Mouse (Mus musculus): ENCODE measurements around the gene Gpr4. TPM values are rescaled to one million over a fixed set of nuclear protein-coding genes. Genes with fewer than 3 reads are reported as not detected.

Gpr4 gene
- polyA plus RNA-seq, 1 experiment = 6.5 TPM

DNA sequence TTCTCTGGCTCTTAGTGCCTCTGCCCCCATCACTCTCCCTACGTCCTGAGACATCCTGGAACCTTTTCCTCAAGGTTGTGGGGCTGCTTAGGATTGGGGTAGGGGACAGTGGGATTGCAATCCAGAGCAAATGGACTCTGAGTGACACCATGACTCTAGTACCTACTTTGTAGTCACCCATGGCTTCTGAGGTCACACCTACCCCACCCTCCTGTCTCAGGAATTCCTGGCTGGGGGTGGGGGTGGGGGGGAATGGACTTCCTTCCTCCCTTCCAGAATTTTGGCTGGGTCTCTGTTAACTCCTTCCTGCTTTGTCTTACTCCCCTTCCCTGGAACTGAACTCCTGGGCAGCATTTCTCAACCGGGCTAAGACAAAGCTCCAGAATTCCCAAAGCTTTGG, 1.0 kb downstream of the Gpr4 start:
- Histone ChIP-seq H3K4me1 (ENCODE audit: control insufficient read depth, insufficient read depth, insufficient read length) (no peaks in the 10 kb centered on the region), H3K4me3 (ENCODE audit: extremely low read depth, insufficient read depth, insufficient read length) (no peak overlapping the region), H3K36me3 (ENCODE audit: control insufficient read depth, insufficient read depth, low read length) (no peaks in the 10 kb centered on the region), H3K27ac (ENCODE audit: insufficient read depth, low read length) (no peak overlapping the region), H3K27me3 (ENCODE audit: control insufficient read depth, insufficient read depth, low read length) (peaks cover 7% of the 10 kb centered on the region; the same call in 1 of the 2 replicates)
- DNase-seq (ENCODE audit: low read depth in 1 of 2, low spot score in 2 of 2) = no peak
- WGBS = 74% methylated on average over 2 of the region's 2 CpGs
- TF ChIP-seq CTCF (IDR thresholded peaks at IDR 0.05; ENCODE audit: extremely low read depth, insufficient read depth, insufficient read length, insufficient replicate concordance) (no peak), POLR2A (IDR thresholded peaks at IDR 0.05; ENCODE audit: low read depth, low read length) (no peak)

- H3K36me3 ChIP-seq (ENCODE audit: control insufficient read depth, insufficient read depth, low read length) = no peaks in the 10 kb centered on the region
- DNase-seq (ENCODE audit: low read depth in 1 of 2, low spot score in 2 of 2) = no peak
- WGBS = 21% methylated on average over 7 of the region's 7 CpGs
- H3K27ac ChIP-seq (ENCODE audit: insufficient read depth, low read length) = no peak overlapping the region
- H3K4me3 ChIP-seq (ENCODE audit: extremely low read depth, insufficient read depth, insufficient read length) = no peak overlapping the region
- TF ChIP-seq POLR2A (IDR thresholded peaks at IDR 0.05; ENCODE audit: low read depth, low read length) (no peak), CTCF (IDR thresholded peaks at IDR 0.05; ENCODE audit: extremely low read depth, insufficient read depth, insufficient read length, insufficient replicate concordance) (no peak)
- peaks cover 8% of the 10 kb centered on the region; the same call in 1 of the 2 replicates for H3K27me3 ChIP-seq (ENCODE audit: control insufficient read depth, insufficient read depth, low read length)
- H3K4me1 ChIP-seq (ENCODE audit: control insufficient read depth, insufficient read depth, insufficient read length) = no peaks in the 10 kb centered on the region
Observed at GRCm38 (mm10) chr7:19214369-19214768, 2.0 kb downstream of the Gpr4 start.

- Histone ChIP-seq H3K27ac (ENCODE audit: insufficient read depth, low read length) (no peak overlapping the region), H3K4me1 (ENCODE audit: control insufficient read depth, insufficient read depth, insufficient read length) (no peaks in the 10 kb centered on the region), H3K36me3 (ENCODE audit: control insufficient read depth, insufficient read depth, low read length) (no peaks in the 10 kb centered on the region), H3K27me3 (ENCODE audit: control insufficient read depth, insufficient read depth, low read length) (peaks cover 8% of the 10 kb centered on the region; the same call in 1 of the 2 replicates), H3K4me3 (ENCODE audit: extremely low read depth, insufficient read depth, insufficient read length) (no peak overlapping the region)
- no peak for TF ChIP-seq CTCF (IDR thresholded peaks at IDR 0.05; ENCODE audit: extremely low read depth, insufficient read depth, insufficient read length, insufficient replicate concordance)
- TF ChIP-seq POLR2A (IDR thresholded peaks at IDR 0.05; ENCODE audit: low read depth, low read length) = no peak
- no peak for DNase-seq (ENCODE audit: low read depth in 1 of 2, low spot score in 2 of 2)
- 7% methylated on average over 9 of the region's 9 CpGs for WGBS
Observed at GRCm38 (mm10) chr7:19214940-19215339, 2.6 kb downstream of the Gpr4 start.

- no peak for DNase-seq (ENCODE audit: low read depth in 1 of 2, low spot score in 2 of 2)
- TF ChIP-seq CTCF (IDR thresholded peaks at IDR 0.05; ENCODE audit: extremely low read depth, insufficient read depth, insufficient read length, insufficient replicate concordance) = no peak
- TF ChIP-seq POLR2A (IDR thresholded peaks at IDR 0.05; ENCODE audit: low read depth, low read length) = no peak
- no peaks in the 10 kb centered on the region for H3K4me1 ChIP-seq (ENCODE audit: control insufficient read depth, insufficient read depth, insufficient read length)
- no peak overlapping the region for H3K4me3 ChIP-seq (ENCODE audit: extremely low read depth, insufficient read depth, insufficient read length)
- H3K27me3 ChIP-seq (ENCODE audit: control insufficient read depth, insufficient read depth, low read length) = 0 out of 2 replicates have a peak, but pooled peaks cover 6% of the 10 kb centered on the region
- WGBS = 18% methylated on average over 5 of the region's 5 CpGs
- no peak overlapping the region for H3K27ac ChIP-seq (ENCODE audit: insufficient read depth, low read length)
- no peaks in the 10 kb centered on the region for H3K36me3 ChIP-seq (ENCODE audit: control insufficient read depth, insufficient read depth, low read length)
Observed at GRCm38 (mm10) chr7:19217492-19217891, 5.2 kb downstream of the Gpr4 start.

- no peak overlapping the region for H3K27ac ChIP-seq (ENCODE audit: insufficient read depth, low read length)
- H3K36me3 ChIP-seq (ENCODE audit: control insufficient read depth, insufficient read depth, low read length) = no peaks in the 10 kb centered on the region
- H3K4me3 ChIP-seq (ENCODE audit: extremely low read depth, insufficient read depth, insufficient read length) = no peak overlapping the region
- WGBS = 6% methylated on average over 2 of the region's 3 CpGs
- TF ChIP-seq CTCF (IDR thresholded peaks at IDR 0.05; ENCODE audit: extremely low read depth, insufficient read depth, insufficient read length, insufficient replicate concordance) = no peak
- no peak for TF ChIP-seq POLR2A (IDR thresholded peaks at IDR 0.05; ENCODE audit: low read depth, low read length)
- 0 out of 2 replicates have a peak, but pooled peaks cover 4% of the 10 kb centered on the region for H3K27me3 ChIP-seq (ENCODE audit: control insufficient read depth, insufficient read depth, low read length)
- H3K4me1 ChIP-seq (ENCODE audit: control insufficient read depth, insufficient read depth, insufficient read length) = no peaks in the 10 kb centered on the region
- DNase-seq (ENCODE audit: low read depth in 1 of 2, low spot score in 2 of 2) = no peak
Observed at GRCm38 (mm10) chr7:19217944-19218343, 5.6 kb downstream of the Gpr4 start.

- 84% methylated on average over 3 of the region's 3 CpGs for WGBS
- 0 out of 2 replicates have a peak, but pooled peaks cover 4% of the 10 kb centered on the region for H3K27me3 ChIP-seq (ENCODE audit: control insufficient read depth, insufficient read depth, low read length)
- no peak for TF ChIP-seq POLR2A (IDR thresholded peaks at IDR 0.05; ENCODE audit: low read depth, low read length)
- TF ChIP-seq CTCF (IDR thresholded peaks at IDR 0.05; ENCODE audit: extremely low read depth, insufficient read depth, insufficient read length, insufficient replicate concordance) = no peak
- no peak for DNase-seq (ENCODE audit: low read depth in 1 of 2, low spot score in 2 of 2)
- no peak overlapping the region for H3K27ac ChIP-seq (ENCODE audit: insufficient read depth, low read length)
- no peaks in the 10 kb centered on the region for H3K4me1 ChIP-seq (ENCODE audit: control insufficient read depth, insufficient read depth, insufficient read length)
- H3K36me3 ChIP-seq (ENCODE audit: control insufficient read depth, insufficient read depth, low read length) = no peaks in the 10 kb centered on the region
- no peak overlapping the region for H3K4me3 ChIP-seq (ENCODE audit: extremely low read depth, insufficient read depth, insufficient read length)
Observed at GRCm38 (mm10) chr7:19220061-19220460, 7.7 kb downstream of the Gpr4 start.

DNA sequence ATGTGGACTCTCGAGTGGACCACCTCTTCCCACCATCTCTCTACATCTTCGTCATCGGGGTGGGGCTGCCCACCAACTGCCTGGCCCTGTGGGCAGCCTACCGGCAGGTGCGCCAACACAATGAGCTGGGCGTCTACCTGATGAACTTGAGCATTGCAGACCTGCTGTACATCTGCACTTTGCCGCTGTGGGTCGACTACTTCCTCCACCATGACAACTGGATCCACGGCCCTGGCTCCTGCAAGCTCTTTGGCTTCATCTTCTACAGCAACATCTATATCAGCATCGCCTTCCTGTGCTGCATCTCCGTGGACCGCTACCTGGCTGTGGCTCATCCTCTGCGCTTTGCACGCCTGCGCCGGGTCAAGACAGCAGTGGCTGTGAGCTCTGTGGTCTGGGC, 9.9 kb downstream of the Gpr4 start:
- WGBS = 91% methylated on average over 16 of the region's 16 CpGs
- Histone ChIP-seq H3K4me3 (ENCODE audit: extremely low read depth, insufficient read depth, insufficient read length) (no peak overlapping the region), H3K36me3 (ENCODE audit: control insufficient read depth, insufficient read depth, low read length) (no peaks in the 10 kb centered on the region), H3K27ac (ENCODE audit: insufficient read depth, low read length) (no peak overlapping the region), H3K27me3 (ENCODE audit: control insufficient read depth, insufficient read depth, low read length) (0 out of 2 replicates have a peak, but pooled peaks cover 1% of the 10 kb centered on the region), H3K4me1 (ENCODE audit: control insufficient read depth, insufficient read depth, insufficient read length) (no peaks in the 10 kb centered on the region; the same call in 1 of the 2 replicates)
- no peak for DNase-seq (ENCODE audit: low read depth in 1 of 2, low spot score in 2 of 2)
- no peak for TF ChIP-seq POLR2A (IDR thresholded peaks at IDR 0.05; ENCODE audit: low read depth, low read length)
- no peak for TF ChIP-seq CTCF (IDR thresholded peaks at IDR 0.05; ENCODE audit: extremely low read depth, insufficient read depth, insufficient read length, insufficient replicate concordance)

All from spleen, adult 2 months (tissue).